Mouse (Mus musculus) frontal cortex, postnatal 25 days (tissue): ENCODE data around the gene Gm4871.
A peak's percentile ranks its signal among the peaks of the same experiment; 100 is the strongest.

Experiments
- DNase-seq, 2 experiments: peaks; one replicate each; pipeline ENCODE4 v3.0.0; 2022; ENCODE audit warnings: low spot score in 2 of 2

Gene Gm4871

DNA sequence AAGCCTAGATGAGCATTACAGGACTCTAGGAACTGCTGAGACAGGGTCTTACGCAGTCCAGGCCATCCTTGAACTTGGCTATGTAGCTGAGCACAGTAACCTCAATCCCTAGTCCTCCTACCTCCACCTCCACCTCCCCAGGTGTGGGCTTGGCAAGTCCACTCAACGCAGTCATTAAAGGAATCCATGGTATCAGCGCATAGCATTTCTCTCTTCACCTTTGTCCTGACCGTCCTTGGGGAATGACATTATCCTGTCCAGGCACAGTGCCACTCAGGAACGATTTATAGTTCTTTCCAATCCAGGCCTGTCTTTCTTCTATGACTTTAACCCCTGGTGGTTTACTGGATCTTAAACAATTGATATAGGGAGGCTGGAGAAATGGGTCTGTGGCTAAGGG lies 42.1 kb downstream of the Gm4871 start:
- no peak for DNase-seq

DNA sequence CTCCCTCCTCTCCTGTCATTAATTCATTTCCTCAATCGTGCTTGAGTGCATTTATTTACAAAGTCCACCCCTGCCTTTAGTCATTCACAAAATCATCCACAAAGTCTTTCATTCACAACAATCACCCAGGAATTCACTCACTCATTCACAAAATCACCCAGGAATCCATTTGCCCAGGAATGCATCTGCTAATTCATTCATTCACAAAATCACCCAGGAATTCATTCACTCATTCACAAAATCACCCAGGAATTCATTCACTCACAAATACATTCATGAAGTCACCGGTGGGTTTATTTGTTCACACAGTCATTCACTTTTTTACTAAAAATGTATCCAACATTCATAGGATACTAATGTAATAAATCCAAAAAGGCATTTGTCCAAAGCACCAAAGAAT lies 42.5 kb downstream of the Gm4871 start:
- DNase-seq, result no peak

DNA sequence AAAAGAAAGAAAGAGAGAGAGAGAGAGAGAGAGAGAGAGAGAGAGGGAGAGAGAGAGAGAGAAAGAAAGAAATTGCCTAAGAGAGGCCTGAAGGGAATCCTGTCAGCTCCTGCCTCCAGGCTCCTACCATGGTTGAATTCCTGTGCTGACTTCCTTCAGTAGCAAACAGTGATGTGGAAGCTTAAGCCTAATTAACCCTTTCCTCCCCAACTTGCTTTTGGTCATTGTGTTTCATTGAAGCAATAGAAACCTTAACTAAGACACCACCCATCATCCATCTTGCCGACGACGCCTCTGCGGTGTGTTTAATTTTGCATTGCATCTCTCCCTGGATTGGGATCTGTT lies 43.5 kb downstream of the Gm4871 start:
- DNase-seq, result no peak

DNA sequence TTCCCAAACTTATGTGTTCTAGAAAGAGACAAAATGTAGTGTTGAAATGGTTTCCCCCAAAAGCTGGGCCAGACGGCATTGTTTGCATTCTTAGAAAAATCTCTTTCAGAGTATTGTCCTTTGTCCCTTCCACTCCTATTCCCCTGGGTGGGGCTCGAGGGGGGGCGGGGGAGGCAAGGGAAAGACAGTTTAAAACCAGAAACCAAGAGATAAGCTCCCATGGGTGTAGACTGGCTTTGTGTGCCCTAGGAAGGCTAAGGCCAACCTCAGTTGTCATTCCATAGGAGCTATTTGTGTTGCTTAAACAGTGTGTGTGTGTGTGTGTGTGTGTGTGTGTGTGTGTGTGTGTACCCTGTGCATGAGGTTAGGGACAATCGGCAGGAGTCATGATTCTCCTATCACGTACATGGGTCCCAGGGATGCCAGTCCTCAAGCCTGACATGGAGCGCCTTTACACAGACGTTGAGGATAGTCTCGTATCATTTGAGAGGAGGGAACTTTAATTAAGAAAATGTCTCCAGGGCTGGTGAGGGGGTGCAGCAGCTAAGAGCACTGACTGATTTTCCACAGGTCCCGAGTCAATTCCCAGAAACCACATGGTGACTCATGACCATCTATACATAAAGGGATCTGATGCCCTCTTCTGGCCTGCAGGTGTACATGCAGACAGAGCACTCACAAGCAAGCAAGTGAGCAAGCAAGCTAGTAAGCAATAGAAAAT lies 44.1 kb downstream of the Gm4871 start:
- peak in 1 of 2 experiments; percentile 12 for DNase-seq

GRCm38 (mm10) chr5:144987561-144987960 lies 45.0 kb downstream of the Gm4871 start:
- no peak for DNase-seq

DNA sequence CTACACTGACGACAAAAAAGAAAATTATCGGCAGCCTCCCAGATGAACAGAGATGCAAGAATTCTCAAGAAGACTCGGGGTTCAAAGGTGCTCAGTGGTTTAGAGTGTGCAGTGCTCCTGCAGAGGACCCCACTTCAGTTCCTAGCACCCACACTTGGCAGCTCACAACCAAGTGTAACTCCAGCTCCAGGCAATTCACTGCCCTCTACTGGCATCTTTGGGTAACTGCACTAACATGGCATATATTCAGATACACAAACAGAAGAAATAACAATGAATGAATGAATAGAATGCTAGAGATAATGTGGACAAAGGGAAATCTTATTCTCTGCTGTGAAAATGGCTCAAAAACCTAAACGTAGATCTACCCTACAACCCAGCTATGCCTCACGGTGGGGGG lies 47.7 kb downstream of the Gm4871 start:
- no peak for DNase-seq

DNA sequence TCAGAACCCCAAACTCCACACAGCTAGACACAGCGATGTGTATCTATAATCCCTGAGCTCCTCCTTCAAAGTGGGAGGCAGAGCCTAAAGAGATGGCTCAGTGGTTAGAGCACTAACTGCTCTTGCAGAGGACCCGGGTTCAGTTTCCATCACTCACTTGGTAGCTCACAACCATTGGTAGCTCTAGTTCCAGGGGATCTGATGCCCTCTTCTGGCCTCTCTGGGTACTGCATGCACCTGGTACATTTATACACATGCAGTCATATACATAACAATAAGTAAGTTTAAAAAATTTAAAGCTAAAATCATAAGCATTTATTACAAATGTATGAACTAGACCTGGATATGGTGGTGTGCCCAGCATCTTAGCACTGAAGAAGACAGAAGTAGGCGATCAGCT lies 49.3 kb downstream of the Gm4871 start:
- no peak for DNase-seq
